ENCODE assay signal across 21 mouse cellular contexts in the genomic region with DNA sequence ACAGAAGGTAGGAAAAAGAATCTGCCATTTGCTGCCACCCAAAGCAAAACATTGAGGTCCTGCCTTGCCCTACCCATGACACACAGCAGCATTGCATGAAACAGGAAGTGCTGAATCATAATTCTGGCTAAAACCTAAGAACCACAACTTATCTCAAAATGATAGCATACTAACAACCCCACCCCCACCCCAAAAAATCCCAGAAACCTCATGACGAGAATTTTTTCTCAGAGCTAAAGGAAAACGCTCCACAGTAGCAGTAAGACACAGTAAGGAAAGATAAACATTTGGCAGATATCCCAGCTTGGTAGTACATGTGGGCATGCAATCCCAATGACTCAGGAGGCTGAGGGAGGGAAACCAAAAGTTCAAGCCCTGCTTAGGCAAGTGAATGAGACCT. TPM values are rescaled to one million over a fixed set of nuclear protein-coding genes. Genes with fewer than 3 reads are reported as not detected.
DNase-seq lines count a peak whose midpoint lies in the region; ATAC-seq and TF ChIP-seq lines count a peak whose summit lies in the region.
"Had no signal": no experiment of that assay in that cellular context is flagged by ENCODE, and none has a peak within 500 bp of the region (broad histone marks: within the 10 kb centered on the region; RNA-seq: fewer than 3 reads in every experiment).

No protein-coding gene starts in this region.

- peak; percentile 88 for DNase-seq in 416B (ENCODE audit: low read depth)
- no peak for DNase-seq in forebrain, embryonic 10.5 days (ENCODE audit: extremely low spot score, low spot score)
- no peak for DNase-seq in gastrocnemius, postnatal 25 days
- no peak for DNase-seq in natural killer cell, adult 2 months (ENCODE audit: low spot score in 2 of 2)
- DNase-seq in gastrocnemius, postnatal 4 days (ENCODE audit: low spot score in 2 of 2): no peak
- DNase-seq: adrenal gland, adult 8-10 months; cerebellum, postnatal 14 days; kidney, adult 9 months; liver; lung, postnatal 10 days; midbrain, embryonic 14.5 days; thymus, postnatal 25 days had no signal

- H3K27ac ChIP-seq in bone marrow macrophage, adult 2 months (ENCODE audit: insufficient read depth, low read depth, low read length): peak overlapping the region; percentile 48
- no peak overlapping the region for H3K27ac ChIP-seq in forebrain, embryonic 10.5 days
- H3K27ac ChIP-seq: embryonic facial prominence, embryonic 13.5 days; heart, embryonic 10.5 days; hindbrain, embryonic 12.5 days; neural tube, embryonic 12.5 days had no signal

- no peaks in the 10 kb centered on the region for H3K27me3 ChIP-seq in forebrain, embryonic 10.5 days (ENCODE audit: poor library complexity, severe bottlenecking)
- H3K27me3 ChIP-seq: embryonic facial prominence, embryonic 13.5 days; hindbrain, embryonic 12.5 days; neural tube, embryonic 12.5 days; Patski had no signal

- H3K36me3 ChIP-seq in forebrain, embryonic 10.5 days (replicated peaks): no peaks in the 10 kb centered on the region
- H3K36me3 ChIP-seq: embryonic facial prominence, embryonic 13.5 days; heart, embryonic 10.5 days; hindbrain, embryonic 12.5 days; neural tube, embryonic 12.5 days had no signal

- H3K4me3 ChIP-seq in bone marrow macrophage, adult 2 months (ENCODE audit: insufficient read depth, low read length): peak overlapping the region; percentile 40
- H3K4me3 ChIP-seq in forebrain, embryonic 10.5 days: no peak overlapping the region
- H3K4me3 ChIP-seq: embryonic facial prominence, embryonic 13.5 days; heart, embryonic 10.5 days; hindbrain, embryonic 12.5 days; neural tube, embryonic 12.5 days had no signal

- TF ChIP-seq POLR2A in bone marrow macrophage, adult 2 months (IDR thresholded peaks at IDR 0.05; ENCODE audit: borderline replicate concordance, low read depth, low read length): no peak

- ATAC-seq in CD4-positive, CD25-positive, alpha-beta regulatory T cell, adult 4 months: peak; percentile 63
- peak; percentile 67 for ATAC-seq in inflammation-experienced regulatory T-cells, adult 6 months
- ATAC-seq: forebrain, embryonic 14.5 days; Patski had no signal

- no peaks in the 10 kb centered on the region for H3K9me3 ChIP-seq in forebrain, embryonic 10.5 days
- H3K9me3 ChIP-seq: embryonic facial prominence, embryonic 13.5 days; heart, embryonic 10.5 days; hindbrain, embryonic 12.5 days; neural tube, embryonic 12.5 days had no signal

- H3K4me1 ChIP-seq in bone marrow macrophage, adult 2 months (ENCODE audit: control insufficient read depth, insufficient read depth, low read length): peaks cover 7% of the 10 kb centered on the region
- no peaks in the 10 kb centered on the region for H3K4me1 ChIP-seq in forebrain, embryonic 10.5 days
- H3K4me1 ChIP-seq: embryonic facial prominence, embryonic 13.5 days; heart, embryonic 10.5 days; hindbrain, embryonic 12.5 days; neural tube, embryonic 12.5 days had no signal

- no peak for TF ChIP-seq CTCF in bone marrow macrophage, adult 2 months (IDR thresholded peaks at IDR 0.05; ENCODE audit: low read depth, low read length)

- 86% methylated on average over 2 of the region's 2 CpGs for WGBS in forebrain, embryonic 10.5 days

RNA-seq across cellular contexts. Expression of a gene that starts 10.9 kb away (rescaled TPM):
- polyA plus RNA-seq in CD4-positive, CD25-positive, alpha-beta regulatory T cell, adult 4 months (2017; shearing (Covaris generic)): 1 to 10 TPM; 1.9 to 3.3 TPM
- polyA plus RNA-seq in bone marrow macrophage, adult 2 months (2012; ENCODE audit: insufficient read depth, insufficient read length, missing spikeins): 20.3 and 21.2 TPM in 2 replicates
- polyA plus RNA-seq in inflammation-experienced regulatory T-cells, adult 6 months (2017; shearing (Covaris generic)): 1 to 10 TPM; 2.0 to 4.8 (median 2.6) TPM
- polyA plus RNA-seq in forebrain, embryonic 10.5 days (2016; fragmentation: Nextera tagmentation; extraction: Ambion mirVana): 14.1 and 15.9 TPM in 2 replicates
- 1 to 10 TPM; 4.3 to 4.6 TPM for total RNA-seq in gastrocnemius, postnatal 25 days (2021)
- 10 to 100 TPM; 78.2 to 85.7 TPM for total RNA-seq in gastrocnemius, postnatal 4 days (2021)
